Mouse (Mus musculus) thymus, adult 2 months (tissue): Measurements from ENCODE around the gene Chpf2.

Source experiments
- CTCF ChIP-seq: fragments of 200-500 bp; IDR thresholded peaks from 2 replicates; pipeline ENCODE4 v1.5.1; 2012; ENCODE audit warnings: mild to moderate bottlenecking, control low read depth, low read length, moderate library complexity, borderline replicate concordance; ENCODE audit not compliant: control insufficient read depth, poor library complexity, insufficient read depth; ENCODE audit errors: extremely low read depth
- POLR2A ChIP-seq: fragments of 200-500 bp; IDR thresholded peaks from 2 replicates; pipeline ENCODE4 v1.6.1; 2012; ENCODE audit warnings: mild to moderate bottlenecking, low read length, control low read depth, moderate library complexity; ENCODE audit not compliant: control insufficient read depth, poor library complexity, insufficient read depth; ENCODE audit errors: extremely low read depth

DNA sequence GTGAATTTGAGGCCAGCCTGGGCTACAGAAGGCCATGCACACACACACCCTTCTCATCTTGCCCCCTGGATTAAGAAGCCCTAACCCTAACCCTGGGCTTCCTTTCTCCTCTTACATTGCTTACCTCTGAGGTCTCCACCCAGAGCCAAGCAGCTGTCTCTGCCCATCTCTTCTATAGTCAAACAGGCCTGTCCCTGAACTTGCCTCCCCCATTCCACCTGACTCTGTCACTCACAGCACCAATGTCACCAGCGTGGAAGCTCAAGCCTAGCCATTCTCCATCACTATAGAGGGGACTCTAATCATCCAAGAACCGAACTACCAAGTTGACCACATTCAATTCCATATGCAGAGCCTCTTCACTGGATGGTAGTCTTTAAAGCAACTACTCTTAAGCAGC lies 13.7 kb downstream of the Chpf2 start:
- TF ChIP-seq CTCF: no peak
- TF ChIP-seq POLR2A: no peak
